Mouse (Mus musculus): ENCODE data around the gene Ceacam19.

- TF ChIP-seq CTCF (IDR thresholded peaks at IDR 0.05; ENCODE audit: low read depth, low read length) (no peak), GATA1 (IDR thresholded peaks at IDR 0.05; ENCODE audit: borderline replicate concordance, low read length) (no peak)
Observed at GRCm38 (mm10) chr7:19865246-19866036, 22.3 kb downstream of the Ceacam19 start.
